Mouse (Mus musculus) E14TG2a.4 (cell line): Measurements from ENCODE around the gene Anks1b.

ENCODE experiments used
- CTCF ChIP-seq: conservative IDR thresholded peaks from 2 replicates; pipeline ENCODE4 v1.5.1; 2014; ENCODE audit warnings: low read length
- NANOG ChIP-seq: IDR thresholded peaks from 2 replicates; pipeline ENCODE4 v1.6.1; 2014; ENCODE audit warnings: borderline replicate concordance, low read length, mixed read lengths

- TF ChIP-seq CTCF (no peak), NANOG (no peak)
Observed at GRCm38 (mm10) chr10:89826896-89827295, 46.4 kb upstream of the Anks1b start.
